Mouse (Mus musculus) natural killer cell, adult 2 months (primary cell): ENCODE results near the gene Fam183b.
"Not testable (repeated sequence)": the region's sequence is repeated elsewhere in the genome, so short reads cannot be mapped to it uniquely, and the experiment has no call there.

Experiments used
- DNase-seq, 2 experiments: peaks; one replicate each; pipeline ENCODE4 v3.0.0; 2022; ENCODE audit warnings: low spot score in 2 of 2

Fam183b gene

GRCm38 (mm10) chr11:58801558-58802228, at the start of gene Fam183b:
TSS of gene Fam183b (minus strand) at chr11:58801960.
- DNase-seq = no peak

GRCm38 (mm10) chr11:58849731-58850130, 48.0 kb upstream of the Fam183b start:
- DNase-seq = no peak

- no peak for DNase-seq
Observed at GRCm38 (mm10) chr11:58847636-58848035, 45.9 kb upstream of the Fam183b start.

DNA sequence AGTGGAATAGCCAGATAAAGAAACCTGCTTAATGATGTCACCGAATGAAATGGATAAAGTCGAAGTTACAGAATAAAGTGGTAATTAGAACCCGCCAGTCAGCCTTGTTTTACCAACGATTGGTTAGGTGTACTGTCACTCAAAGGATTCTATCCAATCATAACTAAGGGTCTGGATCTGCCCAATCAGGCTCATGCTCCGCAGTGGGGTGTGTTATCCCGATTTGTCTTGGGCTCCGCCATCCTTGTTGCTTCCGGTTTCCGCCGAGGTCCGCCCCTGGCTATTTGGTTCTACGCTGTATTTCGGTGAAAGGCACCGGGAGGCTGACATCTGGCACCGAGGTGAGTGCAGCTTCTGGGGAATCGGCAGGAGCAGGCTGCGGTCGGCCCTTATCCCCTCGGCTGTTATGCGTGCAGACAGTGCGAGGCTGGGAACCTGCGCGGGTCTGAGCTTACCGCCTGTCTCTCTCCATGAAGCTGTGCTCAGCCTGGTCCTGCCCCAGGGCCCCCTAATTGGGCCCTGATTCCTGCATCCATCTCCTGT, 45.2 kb upstream of the Fam183b start, which contains the start of gene Gm12258:
Gene Gm12258, plus strand, starts transcription at position 240 of the 543 bp plus-strand sequence.
- peak; percentile 87 to 92 for DNase-seq

DNA sequence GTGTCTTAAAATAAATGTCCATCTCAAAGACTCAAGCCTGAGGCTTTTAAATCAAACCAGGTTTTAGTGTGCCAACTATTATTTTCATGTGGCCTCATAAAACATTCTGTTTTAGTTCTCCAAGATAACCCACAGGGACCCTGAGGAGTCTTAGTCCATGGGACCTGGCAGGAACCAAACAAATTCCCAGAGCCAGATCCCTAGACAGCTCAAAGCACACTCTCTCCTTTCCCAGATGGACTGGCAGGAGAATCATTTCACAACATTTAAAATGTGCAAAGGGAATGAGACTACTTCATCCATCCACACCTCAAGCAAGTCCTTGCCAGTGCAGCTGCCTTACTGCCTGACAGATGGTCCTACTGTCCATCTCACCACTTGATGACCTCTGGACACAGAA, 37.2 kb upstream of the Fam183b start, which contains the start of gene Olfr311:
Gene Olfr311, plus strand, starts transcription at position 301 of the 400 bp plus-strand sequence.
- not testable (repeated sequence) for DNase-seq

GRCm38 (mm10) chr11:58832541-58832940, 30.8 kb upstream of the Fam183b start:
- not testable (repeated sequence) for DNase-seq

- DNase-seq = no peak
Observed at GRCm38 (mm10) chr11:58829764-58830163, 28.0 kb upstream of the Fam183b start.

GRCm38 (mm10) chr11:58828937-58829336, 27.2 kb upstream of the Fam183b start, which contains the start of gene Olfr312:
TSS of gene Olfr312 (plus strand) at chr11:58829237.
- DNase-seq = not testable (repeated sequence)

DNA sequence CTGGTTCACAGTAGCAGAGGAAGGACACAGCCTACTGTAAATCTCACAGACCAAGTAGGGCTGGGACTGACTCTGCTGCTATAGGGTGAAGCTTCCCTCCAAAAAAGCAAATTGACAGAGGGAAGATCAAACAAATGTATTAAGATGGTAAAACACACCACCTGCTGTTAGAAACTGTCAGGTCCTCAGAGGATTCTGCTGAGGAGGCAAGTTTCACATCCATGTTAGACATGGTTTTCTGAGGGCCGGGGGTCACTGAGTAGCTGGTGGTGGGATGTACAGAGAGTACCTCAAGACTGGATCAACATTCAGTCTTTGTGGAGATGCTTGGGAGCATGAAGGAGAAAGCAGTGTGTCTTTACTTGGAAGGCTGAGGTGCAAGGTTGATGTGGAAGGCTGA, 13.9 kb upstream of the Fam183b start:
- no peak for DNase-seq

DNA sequence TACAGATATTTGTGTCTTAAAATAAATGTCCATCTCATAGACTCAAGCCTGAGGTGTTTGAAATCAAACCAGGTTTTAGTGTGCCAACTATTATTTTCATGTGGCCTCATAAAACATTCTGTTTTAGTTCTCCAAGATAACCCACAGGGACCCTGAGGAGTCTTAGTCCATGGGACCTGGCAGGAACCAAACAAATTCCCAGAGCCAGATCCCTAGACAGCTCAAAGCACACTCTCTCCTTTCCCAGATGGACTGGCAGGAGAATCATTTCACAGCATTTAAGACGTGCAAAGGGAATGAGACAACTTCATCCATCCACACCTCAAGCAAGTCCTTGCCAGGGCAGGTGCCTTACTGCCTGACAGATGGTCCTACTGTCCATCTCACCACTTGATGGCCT, 12.9 kb upstream of the Fam183b start, which contains the start of gene Olfr313:
Gene Olfr313, plus strand, starts transcription at position 301 of the 400 bp plus-strand sequence.
- not testable (repeated sequence) for DNase-seq

GRCm38 (mm10) chr11:58812001-58812400, 10.2 kb upstream of the Fam183b start:
- DNase-seq = no peak

DNA sequence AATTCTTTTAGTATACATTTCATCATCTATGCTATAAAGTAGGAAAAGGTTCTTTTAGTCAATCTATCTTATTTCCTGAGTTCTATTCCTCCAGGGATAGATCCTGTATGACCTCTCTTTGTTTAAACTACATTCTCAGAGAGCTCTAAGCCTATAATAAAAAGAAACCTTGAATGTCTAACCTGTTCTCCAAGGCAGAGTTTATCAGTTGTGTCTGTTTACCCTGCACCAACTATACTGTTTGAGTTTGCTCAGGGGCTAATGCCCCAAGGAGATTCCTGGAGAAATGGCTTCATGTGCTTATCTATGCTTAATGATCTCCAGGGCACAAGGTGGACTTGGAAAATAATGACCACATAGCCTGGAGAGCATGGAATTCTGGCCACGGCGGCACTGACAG, 2.6 kb upstream of the Fam183b start:
- no peak for DNase-seq

GRCm38 (mm10) chr11:58803871-58804270, 2.1 kb upstream of the Fam183b start:
- DNase-seq = no peak

- DNase-seq = no peak
Observed at GRCm38 (mm10) chr11:58799747-58800146, 2.0 kb downstream of the Fam183b start.

- DNase-seq = no peak
Observed at GRCm38 (mm10) chr11:58796850-58797249, 4.9 kb downstream of the Fam183b start.

- DNase-seq = no peak
Observed at GRCm38 (mm10) chr11:58795856-58796255, 5.9 kb downstream of the Fam183b start.

DNA sequence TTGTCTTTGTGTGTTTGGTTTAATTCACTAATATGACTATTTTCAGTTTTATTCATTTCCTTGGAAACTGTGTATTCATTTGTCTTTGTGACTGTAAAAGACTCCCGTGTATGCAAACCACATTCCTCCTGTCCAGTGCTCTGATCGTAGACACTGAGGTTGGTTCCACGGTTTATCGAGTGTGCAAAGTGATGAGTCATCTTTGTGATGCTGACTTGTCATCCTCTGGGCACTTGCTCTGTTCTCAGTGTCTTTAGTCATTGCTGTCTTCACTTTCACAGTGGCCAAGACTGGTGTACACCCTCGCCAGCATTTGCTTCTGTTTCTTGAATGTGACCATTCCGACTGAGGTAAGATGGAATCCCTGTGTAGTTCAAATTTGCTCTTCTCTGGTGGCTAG, 11.1 kb downstream of the Fam183b start:
- DNase-seq = no peak

DNA sequence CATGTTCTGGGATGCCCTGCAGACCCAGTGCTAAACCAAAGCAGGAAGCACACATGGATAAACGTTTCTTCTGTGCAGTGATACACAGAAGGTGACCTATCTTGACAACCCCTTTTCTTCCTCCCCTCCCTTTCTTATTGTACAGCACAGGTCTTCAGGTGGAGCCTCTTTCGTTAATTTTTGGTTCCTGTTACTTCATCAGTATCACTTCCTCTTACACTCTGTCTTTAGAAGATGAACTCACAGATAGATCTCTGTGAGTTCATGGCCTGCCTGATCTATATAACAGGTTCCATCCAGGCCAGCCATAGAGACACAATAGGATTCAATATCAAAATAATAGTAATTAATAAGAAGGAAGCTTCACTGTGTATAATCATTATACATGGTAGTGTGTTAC, 11.7 kb downstream of the Fam183b start:
- peak in 1 of 2 experiments; percentile 17 for DNase-seq

- peak in 1 of 2 experiments; percentile 21 for DNase-seq
Observed at GRCm38 (mm10) chr11:58789532-58789931, 12.2 kb downstream of the Fam183b start.

GRCm38 (mm10) chr11:58788346-58788745, 13.4 kb downstream of the Fam183b start:
- no peak for DNase-seq

DNA sequence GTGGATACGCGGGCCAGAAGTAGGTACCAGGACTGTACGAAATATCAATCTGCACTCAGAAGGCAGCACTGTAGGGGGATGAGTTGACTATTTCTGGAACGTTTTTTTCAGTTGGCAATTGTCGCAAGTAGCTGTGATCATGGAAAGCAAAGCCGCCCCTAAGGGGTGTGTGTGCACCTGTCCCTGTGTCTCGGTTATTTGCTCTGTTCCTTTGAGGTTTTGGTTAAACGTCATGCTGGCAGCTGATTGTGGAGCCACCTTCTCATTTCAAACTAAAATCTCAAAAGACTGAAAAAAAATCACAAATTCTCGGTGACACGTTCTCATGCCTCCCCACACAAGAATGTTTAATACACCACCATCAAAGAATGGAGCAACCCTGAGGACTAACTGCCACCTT, 14.1 kb downstream of the Fam183b start:
- DNase-seq = no peak

DNA sequence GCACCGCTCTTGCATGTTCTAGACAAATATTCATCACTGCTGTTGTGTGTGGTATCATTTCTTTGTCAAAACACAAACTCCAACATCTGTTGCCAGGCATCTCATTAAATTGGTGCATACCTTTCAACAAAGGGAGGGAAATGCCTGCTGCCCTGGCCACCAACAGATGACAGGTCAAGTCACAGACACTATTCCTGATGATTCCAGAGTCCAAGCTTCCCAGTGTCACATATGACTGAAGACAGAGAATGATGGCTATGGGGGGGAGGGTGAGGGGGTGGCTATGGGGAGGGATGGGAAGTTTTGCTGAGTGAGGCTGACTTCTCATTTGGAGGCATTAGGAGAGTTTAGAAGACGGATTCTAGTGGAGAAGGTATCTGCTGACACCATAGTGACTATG, 17.6 kb downstream of the Fam183b start:
- no peak for DNase-seq

GRCm38 (mm10) chr11:58782480-58783089, 19.2 kb downstream of the Fam183b start, which contains the start of gene Olfr314:
TSS of gene Olfr314 (plus strand) at chr11:58782952.
- no peak for DNase-seq
